Mouse (Mus musculus) CD8-positive naive resting alpha-beta T cell, adult 2 months (primary cell): ENCODE data around the gene 5430402E10Rik.
"Not testable (repeated sequence)": the region's sequence is repeated elsewhere in the genome, so short reads cannot be mapped to it uniquely, and the experiment has no call there.

Source experiments
- DNase-seq, 2 experiments: peaks; one replicate each; pipeline ENCODE4 v3.0.0; 2022; ENCODE audit warnings: low read depth in 2 of 2, low spot score in 2 of 2

The 5430402E10Rik gene

GRCm38 (mm10) chrX:77924962-77925361 lies at the start of gene 5430402E10Rik:
Gene 5430402E10Rik (minus strand): TSS chrX:77925062.
- not testable (repeated sequence) for DNase-seq

GRCm38 (mm10) chrX:77880033-77880432 lies 44.8 kb downstream of the 5430402E10Rik start:
- not testable (repeated sequence) for DNase-seq
